Mouse (Mus musculus) MEL (cell line): Measurements from ENCODE around the gene Ddb1. TPM values are rescaled to one million over a fixed set of nuclear protein-coding genes. Genes with fewer than 3 reads are reported as not detected.

Source experiments
- DNase-seq: peaks from one replicate; pipeline ENCODE4 v3.0.0; 2011; ENCODE audit warnings: low read depth, low spot score
- H3K27ac ChIP-seq: 2 replicates; pipeline ENCODE4 v1.5.1; 2012; ENCODE audit warnings: low read depth, mild to moderate bottlenecking, control low read depth, low read length, moderate library complexity; ENCODE audit not compliant: control insufficient read depth
- H3K27me3 ChIP-seq, 2 experiments: fragments of 150-350 bp in 1 of 2; sonication (generic) in 1 of 2; 2 replicates each; pipeline ENCODE4 v1.6.1; 2012; ENCODE audit warnings: low read length in 2 of 2, mild to moderate bottlenecking in 2 of 2, improper control_type of control experiment in 1 of 2, moderate library complexity in 1 of 2; ENCODE audit not compliant: insufficient read depth in 2 of 2, control insufficient read depth in 1 of 2
- H3K36me3 ChIP-seq, 2 experiments: 2 replicates each; pipeline ENCODE4 v1.6.1; 2012 to 2014; ENCODE audit warnings: low read length in 2 of 2, improper control_type of control experiment in 1 of 2, inconsistent platforms in 1 of 2, mild to moderate bottlenecking in 1 of 2; ENCODE audit not compliant: insufficient read depth in 2 of 2, control insufficient read depth in 1 of 2
- H3K4me1 ChIP-seq, 2 experiments: fragments of 150-350 bp in 1 of 2; sonication (generic) in 1 of 2; 2 replicates each; pipeline ENCODE4 v1.6.1; 2012; ENCODE audit warnings: low read length in 2 of 2, improper control_type of control experiment in 1 of 2, mild to moderate bottlenecking in 1 of 2; ENCODE audit not compliant: insufficient read depth in 2 of 2, control insufficient read depth in 1 of 2
- H3K4me3 ChIP-seq, 2 experiments: fragments of 150-350 bp in 1 of 2; sonication (generic) in 1 of 2; 2 replicates each; pipeline ENCODE4 v1.5.1; 2012; ENCODE audit warnings: low read depth in 2 of 2, low read length in 2 of 2, mild to moderate bottlenecking in 2 of 2, moderate library complexity in 2 of 2, control low read depth in 1 of 2, improper control_type of control experiment in 1 of 2; ENCODE audit not compliant: control insufficient read depth in 1 of 2, insufficient read depth in 1 of 2
- H3K79me2 ChIP-seq: 2 replicates; pipeline ENCODE4 v1.6.1; 2012; ENCODE audit warnings: mild to moderate bottlenecking, low read length, moderate library complexity; ENCODE audit not compliant: control insufficient read depth, poor library complexity, insufficient read depth
- H3K9ac ChIP-seq: 2 replicates; pipeline ENCODE4 v1.6.1; 2012; ENCODE audit warnings: low read depth, mild to moderate bottlenecking, control low read depth, low read length, moderate library complexity; ENCODE audit not compliant: control insufficient read depth, poor library complexity, severe bottlenecking
- H3K9me3 ChIP-seq: fragments of 150-350 bp; sonication (generic); replicated peaks from 2 replicates; pipeline ENCODE4 v1.6.1; 2012; ENCODE audit warnings: mild to moderate bottlenecking, low read length, improper control_type of control experiment, moderate library complexity; ENCODE audit not compliant: insufficient read depth
- BHLHE40 ChIP-seq: IDR thresholded peaks from 2 replicates; pipeline ENCODE4 v1.6.1; 2012; ENCODE audit warnings: low read depth, mild to moderate bottlenecking, inconsistent platforms, low read length, improper control_type of control experiment, borderline replicate concordance
- CHD1 ChIP-seq: IDR thresholded peaks from 2 replicates; pipeline ENCODE4 v1.6.1; 2012; ENCODE audit warnings: low read depth, mild to moderate bottlenecking, inconsistent platforms, low read length, improper control_type of control experiment
- ELF1 ChIP-seq: IDR thresholded peaks from 2 replicates; pipeline ENCODE4 v1.6.1; 2014; ENCODE audit warnings: low read depth, mild to moderate bottlenecking, inconsistent platforms, low read length, improper control_type of control experiment, moderate library complexity
- EP300 ChIP-seq, 2 experiments: IDR thresholded peaks; 2 replicates each; pipeline ENCODE4 v1.6.1; 2011; ENCODE audit warnings: improper control_type of control experiment in 2 of 2, low read length in 2 of 2, low read depth in 1 of 2, mild to moderate bottlenecking in 1 of 2
- ETS1 ChIP-seq: IDR thresholded peaks from 2 replicates; pipeline ENCODE4 v1.6.1; 2012; ENCODE audit warnings: low read depth, mild to moderate bottlenecking, inconsistent platforms, low read length, improper control_type of control experiment, moderate library complexity
- GABPA ChIP-seq: IDR thresholded peaks from 2 replicates; pipeline ENCODE4 v1.6.1; 2012; ENCODE audit warnings: low read depth, mild to moderate bottlenecking, inconsistent platforms, low read length, improper control_type of control experiment, moderate library complexity
- GATA1 ChIP-seq: IDR thresholded peaks from 2 replicates; pipeline ENCODE4 v1.6.1; 2011; ENCODE audit warnings: low read depth, low read length, improper control_type of control experiment
- KAT2A ChIP-seq: conservative IDR thresholded peaks from 2 replicates; pipeline ENCODE4 v1.6.1; 2012; ENCODE audit warnings: low read depth, low read length, improper control_type of control experiment, inconsistent platforms
- MAFK ChIP-seq: IDR thresholded peaks from 2 replicates; pipeline ENCODE4 v1.6.1; 2011; ENCODE audit warnings: low read depth, mild to moderate bottlenecking, low read length, improper control_type of control experiment, borderline replicate concordance
- MAX ChIP-seq: IDR thresholded peaks from 2 replicates; pipeline ENCODE4 v1.6.1; 2011; ENCODE audit warnings: low read length, improper control_type of control experiment
- MAZ ChIP-seq: IDR thresholded peaks from 2 replicates; pipeline ENCODE4 v1.6.1; 2012; ENCODE audit warnings: low read depth, mild to moderate bottlenecking, inconsistent platforms, low read length, improper control_type of control experiment
- MEF2A ChIP-seq: IDR thresholded peaks from 2 replicates; pipeline ENCODE4 v1.6.1; 2014; ENCODE audit warnings: low read depth, mild to moderate bottlenecking, inconsistent platforms, low read length, improper control_type of control experiment; ENCODE audit not compliant: poor library complexity, insufficient replicate concordance, severe bottlenecking; ENCODE audit errors: extremely low read depth
- MXI1 ChIP-seq: IDR thresholded peaks from 2 replicates; pipeline ENCODE4 v1.6.1; 2011; ENCODE audit warnings: mild to moderate bottlenecking, low read depth, low read length, improper control_type of control experiment
- MYB ChIP-seq: IDR thresholded peaks from 2 replicates; pipeline ENCODE4 v1.6.1; 2011; ENCODE audit warnings: mild to moderate bottlenecking, low read depth, low read length, improper control_type of control experiment
- MYC ChIP-seq: IDR thresholded peaks from 2 replicates; pipeline ENCODE4 v1.6.1; 2011; ENCODE audit warnings: low read depth, mild to moderate bottlenecking, low read length, improper control_type of control experiment, moderate library complexity
- NELFE ChIP-seq: IDR thresholded peaks from 2 replicates; pipeline ENCODE4 v1.6.1; 2011; ENCODE audit warnings: low read depth, low read length, improper control_type of control experiment
- RAD21 ChIP-seq: IDR thresholded peaks from 2 replicates; pipeline ENCODE4 v1.6.1; 2011; ENCODE audit warnings: mild to moderate bottlenecking, low read depth, low read length, improper control_type of control experiment
- RCOR1 ChIP-seq: IDR thresholded peaks from 2 replicates; pipeline ENCODE4 v1.6.1; 2012; ENCODE audit warnings: low read depth, mild to moderate bottlenecking, inconsistent platforms, low read length, improper control_type of control experiment
- SIN3A ChIP-seq: IDR thresholded peaks from 2 replicates; pipeline ENCODE4 v1.6.1; 2012; ENCODE audit warnings: low read length, improper control_type of control experiment, inconsistent platforms
- SMC3 ChIP-seq: IDR thresholded peaks from 2 replicates; pipeline ENCODE4 v1.6.1; 2011; ENCODE audit warnings: low read depth, low read length, improper control_type of control experiment
- TAL1 ChIP-seq: IDR thresholded peaks from 2 replicates; pipeline ENCODE4 v1.6.1; 2012; ENCODE audit warnings: mild to moderate bottlenecking, inconsistent platforms, low read length, moderate library complexity, mixed read lengths
- TBP ChIP-seq: IDR thresholded peaks from 2 replicates; pipeline ENCODE4 v1.8.0; 2011; ENCODE audit warnings: low read depth, low read length, improper control_type of control experiment
- TCF12 ChIP-seq: IDR thresholded peaks from 2 replicates; pipeline ENCODE4 v1.6.1; 2014; ENCODE audit warnings: low read depth, mild to moderate bottlenecking, inconsistent platforms, low read length, improper control_type of control experiment, moderate library complexity
- ZC3H11A ChIP-seq: IDR thresholded peaks from 2 replicates; pipeline ENCODE4 v1.6.1; 2012; ENCODE audit warnings: low read depth, mild to moderate bottlenecking, inconsistent platforms, low read length, improper control_type of control experiment
- ZMIZ1 ChIP-seq: IDR thresholded peaks from 2 replicates; pipeline ENCODE4 v1.6.1; 2012; ENCODE audit warnings: low read depth, mild to moderate bottlenecking, inconsistent platforms, low read length, improper control_type of control experiment, moderate library complexity
- polyA plus RNA-seq, 2 experiments: library from polyadenylated mRNA; stranded (reverse) in 1 of 2; unstranded in 1 of 2; fragments of >175 nt in 1 of 2; fragments of >200 nt in 1 of 2; gene quantifications; 2 replicates each; pipeline versions ENCODE4 v1.2.1 to v1.2.4; 2012; ENCODE audit warnings: low replicate concordance in 2 of 2, low read depth in 1 of 2; ENCODE audit not compliant: insufficient read length in 2 of 2, insufficient read depth in 1 of 2, missing spikeins in 1 of 2
- total RNA-seq: library from RNA; depleted of rRNA; stranded (reverse); fragments of 300-350 nt; gene quantifications from 2 replicates; pipeline ENCODE4 v1.2.3, GENCODE M21; 2012

Ddb1 gene
- total and polyA plus RNA-seq, 3 experiments = 116 to 459 (median 365) TPM

- TF ChIP-seq TBP (peak; percentile 38; the same call in 1 of the 2 replicates), EP300 (IDR thresholded peaks at IDR 0.05; ENCODE audit: low read depth in 1 of 2, low read length in 2 of 2) (peak; percentile 97 to 99), MAZ (no peak; the same call in 1 of the 2 replicates), MYB (peak; percentile 84), ZMIZ1 (no peak), RAD21 (no peak)
These were observed 56.8 kb downstream of the Ddb1 start (continued) for GRCm38 (mm10) chr19:10661919-10662318.

- peaks cover 6 to 19% of the 10 kb centered on the region in 2 experiments; a peak in 3 of 4 replicates for H3K4me1 ChIP-seq
- no peak overlapping the region for H3K4me3 ChIP-seq
- peak overlapping the region; percentile 100 for H3K27ac ChIP-seq
- H3K9ac ChIP-seq = peak overlapping the region; percentile 53
- no peak for TF ChIP-seq GABPA
- peak; percentile 69 for TF ChIP-seq GATA1
- TF ChIP-seq TAL1 = peak; percentile 31; the same call in 1 of the 2 replicates
- TF ChIP-seq RCOR1 = peak; percentile 66
- peak; percentile 52 for TF ChIP-seq MYB
- peak; percentile 66 for TF ChIP-seq TCF12
- TF ChIP-seq MEF2A = no peak
- no peak for TF ChIP-seq SMC3
- TF ChIP-seq ETS1 = peak; percentile 65
- TF ChIP-seq MAZ = peak; percentile 60; the same call in 1 of the 2 replicates
- peak; percentile 34; the same call in 1 of the 2 replicates for TF ChIP-seq ELF1
- peak; percentile 55 for TF ChIP-seq SIN3A
- TF ChIP-seq MAFK = no peak
- TF ChIP-seq MXI1 = peak; percentile 55
- no peak for TF ChIP-seq ZC3H11A
- peak; percentile 73 to 83 for TF ChIP-seq EP300 (IDR thresholded peaks at IDR 0.05; ENCODE audit: low read depth in 1 of 2, low read length in 2 of 2)
- 0 out of 2 replicates have a peak, but pooled peaks have one; percentile 11 for TF ChIP-seq NELFE
- TF ChIP-seq MYC = peak; percentile 72
- peak; percentile 72; the same call in 1 of the 2 replicates for TF ChIP-seq MAX
- TF ChIP-seq CHD1 = peak; percentile 80; the same call in 1 of the 2 replicates
- TF ChIP-seq KAT2A = peak; percentile 28; the same call in 1 of the 2 replicates
- TF ChIP-seq BHLHE40 = peak; percentile 5; the same call in 1 of the 2 replicates
- H3K36me3 ChIP-seq = peaks cover 0 to 27% of the 10 kb centered on the region in 2 experiments; a peak in 2 of 4 replicates
- no peaks in the 10 kb centered on the region for H3K79me2 ChIP-seq
- no peaks in the 10 kb centered on the region for H3K27me3 ChIP-seq
- peak; percentile 84 for DNase-seq
- no peaks in the 10 kb centered on the region for H3K9me3 ChIP-seq
These were observed 57.5 kb downstream of the Ddb1 start for GRCm38 (mm10) chr19:10662665-10663064.
